Mouse (Mus musculus) myocyte (in vitro differentiated cells): ENCODE measurements at regions not wholly inside any gene's neighbourhood (a gene's known extent, or its start where the extent isn't known, plus 50 kb on each side); places are given as distances from the start of the nearest gene placed in this dataset.

Experiments
- MYOG ChIP-seq, 3 experiments: IDR thresholded peaks; one replicate each; pipeline ENCODE4 v1.6.1; 2011; ENCODE audit warnings: control low read depth in 2 of 3, low read depth in 2 of 3, mild to moderate bottlenecking in 2 of 3; ENCODE audit not compliant: insufficient read length in 2 of 3, control insufficient read depth in 1 of 3, insufficient read depth in 1 of 3
- POLR2A ChIP-seq: IDR thresholded peaks from one replicate; pipeline ENCODE4 v1.6.1; 2011; ENCODE audit warnings: low read depth, mild to moderate bottlenecking, control low read depth, moderate library complexity; ENCODE audit not compliant: insufficient read length
- TCF12 ChIP-seq: IDR thresholded peaks from one replicate; pipeline ENCODE4 v1.6.1; 2011; ENCODE audit warnings: mild to moderate bottlenecking, control low read depth; ENCODE audit not compliant: poor library complexity, insufficient read depth, severe bottlenecking

GRCm38 (mm10) chr8:54361716-54362115 is 167.7 kb upstream of the Asb5 start:
- TF ChIP-seq POLR2A, result no peak
- TF ChIP-seq TCF12, result no peak
- no peak for TF ChIP-seq MYOG (IDR thresholded peaks at IDR 0.05; ENCODE audit: control insufficient read depth in 1 of 3, insufficient read depth in 1 of 3, insufficient read length in 2 of 3, low read depth in 2 of 3)
